In the genomic region with DNA sequence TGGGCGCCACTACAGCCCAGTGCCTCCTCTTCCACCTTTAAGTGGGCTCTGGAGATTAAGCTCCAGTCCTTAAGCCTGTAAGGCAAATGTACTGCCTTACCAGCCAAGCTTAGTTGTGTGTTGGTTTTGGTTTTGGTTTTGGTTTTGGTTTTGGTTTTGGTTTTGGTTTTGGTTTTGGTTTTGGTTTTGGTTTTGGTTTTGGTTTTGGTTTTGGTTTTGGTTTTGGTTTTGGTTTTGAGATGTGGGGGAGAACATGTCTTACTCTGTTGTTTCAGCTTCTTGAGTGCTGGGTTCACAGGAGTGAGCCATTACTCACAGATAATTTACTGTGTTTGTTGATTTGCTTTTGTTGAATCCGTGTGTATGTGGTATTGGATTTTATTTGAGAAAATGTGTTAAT, we compare ENCODE assay signal across 23 mouse cellular contexts. TPM values are rescaled to one million over a fixed set of nuclear protein-coding genes. Genes with fewer than 3 reads are reported as not detected.
DNase-seq lines count a peak whose midpoint lies in the region; ATAC-seq and TF ChIP-seq lines count a peak whose summit lies in the region.
"Had no signal": no experiment of that assay in that cellular context is flagged by ENCODE, and none has a peak within 500 bp of the region (broad histone marks: within the 10 kb centered on the region; RNA-seq: fewer than 3 reads in every experiment).

No protein-coding gene starts in this region.

- H3K27me3 ChIP-seq in MEL (ENCODE audit: control insufficient read depth in 1 of 2, insufficient read depth in 2 of 2, low read length in 2 of 2): peaks cover 0 to 4% of the 10 kb centered on the region in 2 experiments; a peak in 1 of 4 replicates
- H3K27me3 ChIP-seq: embryonic facial prominence, embryonic 13.5 days had no signal

- TF ChIP-seq EP300 in MEL (IDR thresholded peaks at IDR 0.05; ENCODE audit: low read depth in 1 of 2, low read length in 2 of 2): no peak

- H3K36me3 ChIP-seq in MEL (ENCODE audit: control insufficient read depth in 1 of 2, insufficient read depth in 2 of 2, low read length in 2 of 2): no peaks in the 10 kb centered on the region
- H3K36me3 ChIP-seq: embryonic facial prominence, embryonic 13.5 days; G1E; heart, embryonic 10.5 days; hindbrain, embryonic 13.5 days had no signal

- no peak for TF ChIP-seq CTCF in MEL (IDR thresholded peaks at IDR 0.05 in 2 of 3, conservative IDR thresholded peaks at IDR 0.05 in 1 of 3; ENCODE audit: control insufficient read depth in 1 of 3, insufficient read depth in 1 of 3, low read depth in 2 of 3, low read length in 3 of 3, poor library complexity in 1 of 3, severe bottlenecking in 1 of 3)
- no peak for TF ChIP-seq CTCF in lung, adult 2 months (IDR thresholded peaks at IDR 0.05; ENCODE audit: insufficient read depth, low read length)

- TF ChIP-seq POLR2A in MEL (IDR thresholded peaks at IDR 0.05; ENCODE audit: control insufficient read depth in 1 of 2, insufficient read depth in 1 of 2, low read depth in 1 of 2, low read length in 2 of 2, poor library complexity in 1 of 2): no peak
- TF ChIP-seq POLR2A in lung, adult 2 months (IDR thresholded peaks at IDR 0.05; ENCODE audit: borderline replicate concordance, extremely low read depth, low read depth, low read length): no peak

- peaks cover 0 to 5% of the 10 kb centered on the region in 2 experiments; a peak in 1 of 4 replicates for H3K4me1 ChIP-seq in MEL (ENCODE audit: control insufficient read depth in 1 of 2, insufficient read depth in 2 of 2, low read length in 2 of 2)
- H3K4me1 ChIP-seq in lung, adult 2 months (ENCODE audit: control insufficient read depth, insufficient read depth, low read length): no peaks in the 10 kb centered on the region
- H3K4me1 ChIP-seq: heart, embryonic 10.5 days; hindbrain, embryonic 13.5 days had no signal

- DNase-seq in CD4-positive, CD25-positive, alpha-beta regulatory T cell, adult 2 months (ENCODE audit: low read depth, low spot score): peak; percentile 44
- DNase-seq in MEL (ENCODE audit: low read depth, low spot score): no peak
- no peak for DNase-seq in lung, adult 2 months
- DNase-seq in cerebellum, adult 9-11 months: no peak
- DNase-seq in retina, embryonic 14.5 days (ENCODE audit: low spot score): no peak
- DNase-seq: adrenal gland, adult 8-10 months; adrenal gland, postnatal 36 days; cerebellum, adult 2 months; cerebellum, postnatal 36 days; gastrocnemius, postnatal 36 days; heart, postnatal 10 days; kidney, adult 2 months had no signal

- no peak overlapping the region for H3K9ac ChIP-seq in MEL (ENCODE audit: control insufficient read depth, low read depth, low read length, poor library complexity, severe bottlenecking)
- H3K9ac ChIP-seq: embryonic facial prominence, embryonic 13.5 days; hindbrain, embryonic 13.5 days had no signal

- H3K4me3 ChIP-seq in MEL (ENCODE audit: control insufficient read depth in 1 of 2, insufficient read depth in 1 of 2, low read depth in 2 of 2, low read length in 2 of 2): no peak overlapping the region
- H3K4me3 ChIP-seq in lung, adult 2 months (replicated peaks; ENCODE audit: extremely low read depth, low read depth, low read length): no peak overlapping the region
- H3K4me3 ChIP-seq: embryonic facial prominence, embryonic 13.5 days; heart, embryonic 10.5 days; hindbrain, embryonic 13.5 days had no signal

- ATAC-seq in inflammation-experienced regulatory T-cells, adult 6 months: peak; percentile 44
- ATAC-seq: forebrain, embryonic 14.5 days; hindbrain, postnatal 0 days; intestine, embryonic 16.5 days had no signal

- H3K9me3 ChIP-seq in MEL (replicated peaks; ENCODE audit: insufficient read depth, low read length): no peaks in the 10 kb centered on the region
- H3K9me3 ChIP-seq: embryonic facial prominence, embryonic 13.5 days; G1E; heart, embryonic 10.5 days; hindbrain, embryonic 13.5 days had no signal

- TF ChIP-seq RAD21 in MEL (IDR thresholded peaks at IDR 0.05; ENCODE audit: low read depth, low read length): no peak

- no peak overlapping the region for H3K27ac ChIP-seq in MEL (ENCODE audit: control insufficient read depth, low read depth, low read length)
- H3K27ac ChIP-seq: embryonic facial prominence, embryonic 13.5 days; heart, embryonic 10.5 days; hindbrain, embryonic 13.5 days; hindbrain, postnatal 0 days had no signal

- no peaks in the 10 kb centered on the region for H3K79me2 ChIP-seq in MEL (ENCODE audit: control insufficient read depth, insufficient read depth, low read length, poor library complexity)

- 81% methylated on average over 2 of the region's 2 CpGs for WGBS in lung, adult 2 months

TF ChIP-seq in MEL, 35 proteins besides CTCF, POLR2A, EP300 and RAD21:
- TF ChIP-seq ETS1 (IDR thresholded peaks at IDR 0.05; ENCODE audit: low read depth, low read length): peak; percentile 68
- TF ChIP-seq CHD1 (IDR thresholded peaks at IDR 0.05; ENCODE audit: low read depth, low read length): no peak

RNA-seq across cellular contexts. Expression of a gene that starts 19.7 kb away (rescaled TPM):
- 0.08 TPM in 1 of 2 replicates, not detected in the other for total RNA-seq in MEL (2012; rRNA removed)
- under 1 TPM in 1 of 2 experiments, not detected in 1; 0.06 TPM for polyA plus RNA-seq in MEL (2012; ENCODE audit: insufficient read depth in 1 of 2, insufficient read length in 2 of 2, low read depth in 1 of 2, low replicate concordance in 2 of 2, missing spikeins in 1 of 2)
- polyA plus RNA-seq in inflammation-experienced regulatory T-cells, adult 6 months (2017; shearing (Covaris generic)): not detected
- 0.06 and 0.07 TPM in 2 replicates for polyA plus RNA-seq in lung, adult 2 months (2012; rRNA removed)
- total RNA-seq: adrenal gland, postnatal 36 days; gastrocnemius, adult 8-10 months; gastrocnemius, postnatal 36 days; heart, postnatal 10 days; hematopoietic stem cell, adult 5-6 weeks had no signal
- polyA plus RNA-seq: G1E had no signal

RNA-seq across cellular contexts. Expression of a gene that starts 30.8 kb away (rescaled TPM):
- total RNA-seq in MEL (2012; rRNA removed): not detected in 2 replicates
- polyA plus RNA-seq in MEL (2012; ENCODE audit: insufficient read depth in 1 of 2, insufficient read length in 2 of 2, low read depth in 1 of 2, low replicate concordance in 2 of 2, missing spikeins in 1 of 2): not detected
- not detected for polyA plus RNA-seq in inflammation-experienced regulatory T-cells, adult 6 months (2017; shearing (Covaris generic))
- polyA plus RNA-seq in lung, adult 2 months (2012; rRNA removed): not detected in 2 replicates
- total RNA-seq: adrenal gland, postnatal 36 days; G1E; gastrocnemius, adult 8-10 months; gastrocnemius, postnatal 36 days; heart, postnatal 10 days; hematopoietic stem cell, adult 5-6 weeks had no signal
- polyA plus RNA-seq: embryonic facial prominence, embryonic 13.5 days; heart, embryonic 14.5 days had no signal

RNA-seq across cellular contexts. Expression of a gene that starts 54.5 kb away (rescaled TPM):
- 100 and 108 TPM in 2 replicates for total RNA-seq in MEL (2012; rRNA removed)
- 10 to 100 TPM in 1 of 2 experiments, not detected in 1; 97.9 TPM for polyA plus RNA-seq in MEL (2012; ENCODE audit: insufficient read depth in 1 of 2, insufficient read length in 2 of 2, low read depth in 1 of 2, low replicate concordance in 2 of 2, missing spikeins in 1 of 2)
- polyA plus RNA-seq in inflammation-experienced regulatory T-cells, adult 6 months (2017; shearing (Covaris generic)): 100 to 1,000 TPM in 1 of 3 experiments, 10 to 100 TPM in 2; 68.9 to 105 (median 92.0) TPM
- 13.0 and 15.3 TPM in 2 replicates for polyA plus RNA-seq in lung, adult 2 months (2012; rRNA removed)
